Mouse (Mus musculus) embryonic stem cell, embryonic (primary cell): ENCODE results near the gene Tsc22d4.

Source experiments
- CTCF ChIA-PET, 4 experiments: fragments of 300-600 bp in 2 of 4; fragments of 350-600 bp in 2 of 4; sonication (Branson Sonifier 250); formaldehyde crosslinking; loops; one replicate each; lab custom pipeline; 2022; ENCODE audit warnings: inconsistent platforms in 2 of 4; lab: Charles Lee
- POLR2A ChIA-PET, 4 experiments: fragments of 300-600 bp in 2 of 4; fragments of 350-600 bp in 2 of 4; sonication (Branson Sonifier 250); formaldehyde crosslinking; loops; one replicate each; lab custom pipeline; 2022; ENCODE audit warnings: antibody characterized with exemption in 4 of 4, inconsistent platforms in 1 of 4; lab: Charles Lee

Gene Tsc22d4

GRCm38 (mm10) chr5:137745214-137746171 is at the start of gene Tsc22d4:
Tsc22d4 (plus strand) TSS chr5:137745730.
- POLR2A ChIA-PET: interaction anchor here in 3 of 4 experiments (0.6 to 2.0 kb wide), 18 partner anchors 10 to 311 kb away, joined by 3 to 8 read pairs (median 3); partner anchors contain the start of genes Agfg2 (in 1 of the 3), Pop7 (in 1 of the 3) and Sap25 (in 1 of the 3)
- CTCF ChIA-PET: interaction anchor here in 3 of 4 experiments (0.5 to 5.4 kb wide), 19 partner anchors 8 to 961 kb away, joined by 3 to 50 read pairs (median 4); partner anchors contain the start of genes Sap25 (in 2 of the 3) and Pop7 (in 1 of the 3)

DNA sequence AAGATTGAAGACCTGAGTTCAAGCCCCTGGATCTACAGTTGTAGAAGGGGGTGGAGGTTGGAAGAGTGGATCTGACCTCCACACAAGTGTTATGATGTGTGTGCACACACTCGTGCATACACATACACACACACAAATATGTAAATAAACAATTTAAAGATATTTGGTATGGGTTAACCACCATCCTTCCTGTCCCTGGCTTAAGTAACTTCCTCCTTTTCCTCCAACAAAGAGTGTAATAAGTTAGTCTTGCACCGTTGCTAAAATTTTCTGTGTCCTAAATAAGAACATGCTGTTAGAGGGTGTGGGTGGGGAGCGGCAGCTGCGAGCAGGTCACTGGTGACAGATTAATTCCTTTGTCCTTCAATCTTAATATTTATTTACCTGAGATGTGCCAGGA is 49.6 kb upstream of the Tsc22d4 start:
- POLR2A ChIA-PET: interaction anchor here in 2 of 4 experiments (0.7 to 1.2 kb wide), 4 partner anchors 11 to 47 kb away, joined by 3 to 5 read pairs (median 4); partner anchors contain the start of gene Agfg2 (in 2 of the 2)
- CTCF ChIA-PET: interaction anchor here in 2 of 4 experiments (0.6 to 1.6 kb wide), 2 partner anchors 41 to 55 kb away, joined by 3 read pairs; partner anchors contain the start of gene Sap25 (in 1 of the 2)

DNA sequence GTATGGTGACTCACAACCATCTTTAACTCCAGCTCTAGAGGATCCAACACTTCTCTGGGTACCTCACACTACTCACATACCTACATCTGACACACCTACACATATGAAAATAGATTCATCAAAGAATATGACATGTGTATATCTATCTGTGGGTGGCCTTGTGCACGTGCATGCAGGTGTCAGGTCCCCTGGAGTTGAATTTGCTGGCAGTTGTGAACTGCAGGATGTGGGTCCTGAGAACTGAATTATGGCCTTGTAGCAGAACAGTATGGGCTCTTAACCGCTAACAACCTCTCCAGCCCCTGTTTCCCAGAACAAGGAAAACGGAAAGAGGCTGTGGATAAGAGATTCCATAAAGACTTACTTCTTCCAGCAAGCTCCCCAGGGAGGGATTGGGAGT is 46.5 kb upstream of the Tsc22d4 start:
- ChIA-PET CTCF (no interaction called here), POLR2A (interaction anchor here in 1 of 4 experiments (0.9 kb wide), 1 partner anchor 15 kb away, joined by 3 read pairs; the partner anchor contains the start of gene Agfg2)

DNA sequence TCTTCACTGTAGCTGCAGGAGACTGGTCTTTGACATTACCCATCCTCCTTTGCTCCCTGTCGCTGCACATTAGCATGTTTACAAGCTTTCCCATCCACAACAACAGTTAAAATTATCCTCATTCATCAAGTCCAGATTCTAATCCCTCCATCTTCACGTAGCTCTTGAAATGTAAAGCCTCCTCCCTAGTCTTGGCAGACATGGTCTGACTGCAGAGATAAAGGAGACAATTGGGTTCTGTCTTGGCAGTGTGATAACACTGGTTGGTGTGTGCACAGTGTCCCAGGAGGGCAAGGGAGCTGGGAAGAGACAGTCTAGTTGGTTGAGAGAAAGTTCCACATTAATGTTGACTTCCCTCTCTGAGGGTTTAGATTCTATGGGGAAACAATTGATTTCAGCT is 45.7 kb upstream of the Tsc22d4 start:
- CTCF ChIA-PET: interaction anchor here in 2 of 4 experiments (0.5 to 1.1 kb wide), 3 partner anchors 16 to 60 kb away, joined by 3 to 4 read pairs (median 3); partner anchors contain the start of gene Agfg2 (in 1 of the 2)
- POLR2A ChIA-PET: interaction anchor here in 1 of 4 experiments (0.9 kb wide), 1 partner anchor 16 kb away, joined by 3 read pairs; the partner anchor contains the start of gene Agfg2

GRCm38 (mm10) chr5:137705242-137705641 is 40.3 kb upstream of the Tsc22d4 start:
- ChIA-PET CTCF (no interaction called here), POLR2A (no interaction called here)

GRCm38 (mm10) chr5:137706913-137707633 is 38.5 kb upstream of the Tsc22d4 start:
- CTCF ChIA-PET: interaction anchor here in 2 of 4 experiments (0.5 to 1.1 kb wide), 3 partner anchors 34 to 205 kb away, joined by 3 to 5 read pairs (median 3); partner anchors contain the start of genes Fbxo24 (in 1 of the 2), Gm20605 (in 1 of the 2), Lrch4 (in 1 of the 2) and Nyap1 (in 1 of the 2)
- POLR2A ChIA-PET: interaction anchor here (0.6 to 1.5 kb wide), 14 partner anchors 9 to 1447 kb away, joined by 3 to 6 read pairs (median 3); partner anchors contain the start of genes Agfg2 (in 1 of the 4), Pop7 (in 1 of the 4) and Tsc22d4 (in 1 of the 4)

DNA sequence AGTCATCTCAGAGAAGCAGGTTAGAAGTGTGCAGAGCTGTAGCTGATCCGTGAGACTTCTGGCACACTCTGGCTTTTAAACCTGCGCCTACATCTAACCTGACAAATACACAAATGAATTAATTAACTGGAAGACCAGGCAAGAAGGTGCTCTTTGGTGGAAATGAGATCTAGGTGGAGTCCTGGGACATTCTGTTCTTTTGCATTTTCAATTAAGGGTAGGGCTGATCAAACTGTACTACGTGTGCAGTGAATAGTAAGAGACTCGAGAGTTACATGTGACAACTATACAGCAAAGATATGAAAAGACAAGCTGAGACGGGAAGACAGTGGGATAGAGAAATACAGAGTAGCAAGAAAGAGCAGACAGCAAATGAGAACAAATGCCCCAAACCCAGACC is 32.1 kb upstream of the Tsc22d4 start:
- CTCF ChIA-PET: interaction anchor here in 3 of 4 experiments (0.5 to 1.6 kb wide), 5 partner anchors 46 to 66 kb away, joined by 3 to 6 read pairs (median 4); partner anchors contain the start of gene Ppp1r35 (in 1 of the 3)
- POLR2A ChIA-PET: interaction anchor here in 1 of 4 experiments (1.0 kb wide), 1 partner anchor 54 kb away, joined by 3 read pairs; no protein-coding TSS in a partner anchor

DNA sequence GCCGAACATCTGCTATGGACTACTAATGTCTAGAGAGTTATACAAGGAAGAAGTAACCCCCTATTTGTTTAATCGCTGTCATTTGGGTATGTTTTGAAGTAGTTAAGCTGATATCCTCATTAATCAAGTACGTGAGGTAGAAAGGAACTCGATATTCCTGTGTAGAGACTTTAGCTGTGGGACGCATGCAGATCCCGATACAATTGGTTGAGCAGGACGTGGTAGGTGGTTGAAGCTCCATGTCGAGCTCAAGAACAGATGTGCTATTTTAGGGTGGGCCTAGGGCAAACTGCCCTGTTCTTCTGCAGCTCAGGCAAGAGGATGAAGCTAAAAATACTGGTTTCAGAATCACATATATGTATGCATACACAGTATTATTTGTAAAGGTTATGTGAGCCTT is 29.8 kb upstream of the Tsc22d4 start:
- POLR2A ChIA-PET: interaction anchor here in 1 of 4 experiments (0.7 kb wide), 1 partner anchor 25 kb away, joined by 7 read pairs; no protein-coding TSS in a partner anchor
- CTCF ChIA-PET: no interaction called here

DNA sequence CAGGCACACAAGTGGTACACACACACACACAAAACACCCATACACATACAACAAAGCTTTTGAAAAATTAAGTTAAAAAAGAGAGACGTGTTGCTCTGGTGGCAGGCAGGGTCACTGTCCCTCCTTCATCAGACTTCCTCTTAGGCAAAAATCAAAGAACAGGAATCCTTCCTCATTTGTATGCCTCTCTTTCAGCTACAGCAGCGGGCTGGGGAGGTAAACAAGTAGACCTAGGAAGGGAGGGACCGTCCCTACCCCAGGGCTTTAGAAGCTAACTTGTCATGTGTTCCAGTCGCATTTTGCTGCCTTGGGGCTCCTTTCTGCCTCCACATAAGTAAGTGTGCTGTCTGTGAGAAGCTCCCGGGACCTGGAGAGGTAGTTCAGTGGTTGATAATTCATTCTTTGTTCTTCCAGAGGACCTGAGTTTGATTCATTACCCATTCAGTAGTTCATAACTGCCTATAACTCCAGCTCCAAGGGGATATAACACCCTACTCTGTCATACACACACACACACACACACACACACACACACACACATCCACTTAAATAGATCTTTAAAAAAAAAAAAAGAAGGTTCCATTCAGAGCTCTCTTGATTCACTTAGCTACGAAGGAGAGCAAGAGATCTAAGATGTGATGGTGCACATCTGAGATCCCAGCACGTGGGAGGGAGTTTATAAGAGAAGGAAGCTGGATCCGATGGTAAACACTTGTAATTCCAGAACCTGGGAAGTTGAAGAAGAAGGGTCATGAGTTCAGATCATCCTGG is 27.3 kb upstream of the Tsc22d4 start:
- CTCF ChIA-PET: interaction anchor here in 3 of 4 experiments (0.6 to 1.2 kb wide), 6 partner anchors 35 to 1336 kb away, joined by 3 to 5 read pairs (median 4); no protein-coding TSS in a partner anchor
- POLR2A ChIA-PET: interaction anchor here in 2 of 4 experiments (0.5 to 1.2 kb wide), 4 partner anchors 10 to 258 kb away, joined by 3 read pairs; no protein-coding TSS in a partner anchor

DNA sequence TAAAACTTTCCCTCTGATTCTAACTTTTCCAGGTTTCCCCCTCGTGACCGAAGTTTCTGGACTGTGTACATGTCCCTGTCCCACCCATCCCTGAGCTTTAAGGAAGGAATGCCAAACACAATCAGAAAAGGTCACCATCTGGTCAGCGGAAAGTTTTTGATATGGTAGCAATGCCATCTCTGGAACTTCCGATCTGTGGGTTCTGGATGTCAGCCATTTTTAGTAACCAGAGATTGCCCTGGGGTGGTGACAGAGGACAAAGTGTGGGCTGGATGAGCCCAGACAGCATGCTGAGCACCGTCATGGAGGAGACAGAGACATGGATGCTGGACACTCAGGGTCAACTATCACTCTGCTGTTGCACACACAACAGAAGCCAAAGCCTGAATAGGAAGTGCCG is 26.4 kb upstream of the Tsc22d4 start:
- ChIA-PET CTCF (interaction anchor here in 3 of 4 experiments (0.6 to 1.2 kb wide), 3 partner anchors 36 to 47 kb away, joined by 3 to 5 read pairs (median 4); no protein-coding TSS in a partner anchor), POLR2A (interaction anchor here in 2 of 4 experiments (0.5 to 1.6 kb wide), 5 partner anchors 8 to 258 kb away, joined by 3 to 5 read pairs (median 3); no protein-coding TSS in a partner anchor)

- ChIA-PET POLR2A (interaction anchor here in 2 of 4 experiments (0.8 to 1.6 kb wide), 2 partner anchors 10 to 14 kb away, joined by 3 to 5 read pairs; no protein-coding TSS in a partner anchor), CTCF (interaction anchor here in 1 of 4 experiments (0.7 kb wide), 1 partner anchor 43 kb away, joined by 3 read pairs; no protein-coding TSS in a partner anchor)
These were observed 24.9 kb upstream of the Tsc22d4 start for GRCm38 (mm10) chr5:137720558-137721164.

DNA sequence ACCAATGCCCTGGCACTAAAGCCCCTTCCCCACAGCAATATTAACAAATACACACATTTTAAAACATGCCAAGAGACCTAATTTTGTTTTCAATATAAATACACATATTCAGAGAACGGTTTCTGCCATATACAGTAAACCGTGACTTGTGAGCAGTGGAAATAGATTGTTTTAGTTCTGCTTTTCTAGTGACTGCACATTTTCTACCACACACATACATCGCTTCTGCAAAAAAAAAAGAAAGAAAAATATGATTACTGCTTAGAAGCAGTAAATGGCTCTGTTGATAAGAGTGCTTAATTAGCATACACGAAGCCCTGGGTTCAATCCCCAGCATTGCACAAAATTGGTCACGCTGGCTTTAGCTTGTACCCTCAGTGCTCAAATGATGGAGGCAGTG is 21.7 kb upstream of the Tsc22d4 start:
- ChIA-PET POLR2A (interaction anchor here in 1 of 4 experiments (1.3 kb wide), 1 partner anchor 17 kb away, joined by 3 read pairs; no protein-coding TSS in a partner anchor), CTCF (interaction anchor here in 2 of 4 experiments (0.6 to 0.7 kb wide), 3 partner anchors 22 to 156 kb away, joined by 3 to 4 read pairs (median 4); partner anchors contain the start of gene Tsc22d4 (in 1 of the 2))

DNA sequence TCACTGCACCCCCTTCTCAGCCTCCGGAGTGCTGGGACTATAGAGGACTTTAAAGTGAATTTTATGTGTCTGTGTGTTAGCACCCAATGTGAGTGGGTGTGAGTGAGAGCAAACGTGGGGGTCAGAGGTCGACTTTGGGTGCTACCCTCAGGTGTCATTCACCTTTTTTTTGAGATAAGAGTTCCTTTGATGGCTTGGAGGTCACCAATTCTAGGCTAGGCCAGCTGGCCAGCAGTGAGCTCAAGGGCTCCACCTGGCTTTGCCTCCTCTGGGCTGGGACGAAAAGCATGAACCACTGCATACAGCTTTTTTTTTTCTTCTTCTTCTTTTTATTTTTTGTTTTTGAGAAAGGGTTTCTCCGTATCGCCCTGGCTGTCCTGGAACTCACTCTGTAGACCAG is 18.8 kb upstream of the Tsc22d4 start:
- CTCF ChIA-PET: interaction anchor here in 3 of 4 experiments (0.6 to 1.4 kb wide), 4 partner anchors 15 to 176 kb away, joined by 3 to 6 read pairs (median 4); no protein-coding TSS in a partner anchor
- POLR2A ChIA-PET: interaction anchor here in 1 of 4 experiments (0.8 kb wide), 1 partner anchor 43 kb away, joined by 3 read pairs; no protein-coding TSS in a partner anchor

GRCm38 (mm10) chr5:137733638-137734288 is 11.8 kb upstream of the Tsc22d4 start:
- ChIA-PET CTCF (interaction anchor here in 1 of 4 experiments (1.5 kb wide), 1 partner anchor 26 kb away, joined by 4 read pairs; no protein-coding TSS in a partner anchor), POLR2A (interaction anchor here in 1 of 4 experiments (1.0 to 1.6 kb wide), 2 partner anchors 16 to 49 kb away, joined by 3 to 4 read pairs; partner anchors contain the start of gene Agfg2)
